In genomic region chr3:18453220-18453985, GRCm38 (mm10) we compare ENCODE assay signal across 14 mouse cellular contexts.
A peak's percentile ranks its signal among the peaks of the same experiment; 100 is the strongest.
DNase-seq lines count a peak whose midpoint lies in the region; ATAC-seq and TF ChIP-seq lines count a peak whose summit lies in the region.
"Had no signal": no experiment of that assay in that cellular context is flagged by ENCODE, and none has a peak within 500 bp of the region (broad histone marks: within the 10 kb centered on the region; RNA-seq: fewer than 3 reads in every experiment).

No protein-coding gene starts in this region.

- no peak for TF ChIP-seq POLR2A in brain, embryonic 14.5 days (IDR thresholded peaks at IDR 0.05; ENCODE audit: borderline replicate concordance, extremely low read depth, insufficient read depth, insufficient read length, poor library complexity, severe bottlenecking)
- TF ChIP-seq POLR2A in embryonic fibroblast, embryonic 13.5 days (IDR thresholded peaks at IDR 0.05; ENCODE audit: low read depth, low read length): no peak

- WGBS in hindbrain, embryonic 13.5 days: 30% methylated on average over 3 of the region's 3 CpGs
- 12% methylated on average over 3 of the region's 3 CpGs for WGBS in midbrain, embryonic 15.5 days

- DNase-seq in brain, embryonic 14.5 days (ENCODE audit: low read depth): peak; percentile 77
- no peak for DNase-seq in spleen, postnatal 36 days (ENCODE audit: low spot score in 2 of 2)
- no peak for DNase-seq in right cerebral cortex, postnatal 4 days
- no peak for DNase-seq in right cerebral cortex, adult 2 months (ENCODE audit: low spot score in 2 of 2)
- DNase-seq: gastrocnemius, postnatal 25 days; kidney, adult 9 months; kidney, postnatal 36 days; lung, adult 18-20 months; lung, postnatal 4 days; thymus, postnatal 4 days had no signal

- H3K4me2 ChIP-seq in hindbrain, embryonic 13.5 days: no peak overlapping the region
- no peak overlapping the region for H3K4me2 ChIP-seq in midbrain, embryonic 15.5 days

- H3K27me3 ChIP-seq in hindbrain, embryonic 13.5 days: no peaks in the 10 kb centered on the region
- H3K27me3 ChIP-seq in midbrain, embryonic 15.5 days (replicated peaks): no peaks in the 10 kb centered on the region

- no peaks in the 10 kb centered on the region for H3K4me1 ChIP-seq in embryonic fibroblast, embryonic 13.5 days (ENCODE audit: control insufficient read depth, insufficient read depth, low read length)
- H3K4me1 ChIP-seq in hindbrain, embryonic 13.5 days (replicated peaks): 0 out of 2 replicates have a peak, but pooled peaks cover 3% of the 10 kb centered on the region
- H3K4me1 ChIP-seq in midbrain, embryonic 15.5 days: no peaks in the 10 kb centered on the region

- H3K27ac ChIP-seq in embryonic fibroblast, embryonic 13.5 days (ENCODE audit: insufficient read depth, low read length): peak overlapping the region; percentile 98; the same call in 1 of the 2 replicates
- H3K27ac ChIP-seq in hindbrain, embryonic 13.5 days: no peak overlapping the region
- H3K27ac ChIP-seq in midbrain, embryonic 15.5 days: no peak overlapping the region; the same call in 1 of the 2 replicates

- no peaks in the 10 kb centered on the region for H3K36me3 ChIP-seq in hindbrain, embryonic 13.5 days
- H3K36me3 ChIP-seq in midbrain, embryonic 15.5 days (replicated peaks): no peaks in the 10 kb centered on the region

- TF ChIP-seq CTCF in brain, embryonic 14.5 days (IDR thresholded peaks at IDR 0.05; ENCODE audit: borderline replicate concordance, extremely low read depth, insufficient read depth, insufficient read length): no peak
- no peak for TF ChIP-seq CTCF in embryonic fibroblast, embryonic 13.5 days (IDR thresholded peaks at IDR 0.05; ENCODE audit: borderline replicate concordance, insufficient read depth, low read length)

- ATAC-seq in hindbrain, embryonic 13.5 days (ENCODE audit: low FRiP score): peak; percentile 76
- ATAC-seq in midbrain, embryonic 15.5 days (replicated peaks): peak; percentile 86
- ATAC-seq: inflammation-experienced regulatory T-cells, adult 6 months had no signal

- no peaks in the 10 kb centered on the region for H3K9me3 ChIP-seq in hindbrain, embryonic 13.5 days
- no peaks in the 10 kb centered on the region for H3K9me3 ChIP-seq in midbrain, embryonic 15.5 days

- no peak overlapping the region for H3K9ac ChIP-seq in hindbrain, embryonic 13.5 days
- H3K9ac ChIP-seq in midbrain, embryonic 15.5 days: no peak overlapping the region

- no peak overlapping the region for H3K4me3 ChIP-seq in embryonic fibroblast, embryonic 13.5 days (ENCODE audit: insufficient read depth, low read length)
- no peak overlapping the region for H3K4me3 ChIP-seq in hindbrain, embryonic 13.5 days
- no peak overlapping the region for H3K4me3 ChIP-seq in midbrain, embryonic 15.5 days
